Mouse (Mus musculus) testis, postnatal 10 days (tissue): ENCODE measurements around the gene Dapp1.
A peak's percentile ranks its signal among the peaks of the same experiment; 100 is the strongest.
"Not testable (repeated sequence)": the region's sequence is repeated elsewhere in the genome, so short reads cannot be mapped to it uniquely, and the experiment has no call there.

Experiments used
- DNase-seq: peaks from one replicate; pipeline ENCODE4 v3.0.0; 2021; ENCODE audit warnings: low spot score

Dapp1 gene

DNA sequence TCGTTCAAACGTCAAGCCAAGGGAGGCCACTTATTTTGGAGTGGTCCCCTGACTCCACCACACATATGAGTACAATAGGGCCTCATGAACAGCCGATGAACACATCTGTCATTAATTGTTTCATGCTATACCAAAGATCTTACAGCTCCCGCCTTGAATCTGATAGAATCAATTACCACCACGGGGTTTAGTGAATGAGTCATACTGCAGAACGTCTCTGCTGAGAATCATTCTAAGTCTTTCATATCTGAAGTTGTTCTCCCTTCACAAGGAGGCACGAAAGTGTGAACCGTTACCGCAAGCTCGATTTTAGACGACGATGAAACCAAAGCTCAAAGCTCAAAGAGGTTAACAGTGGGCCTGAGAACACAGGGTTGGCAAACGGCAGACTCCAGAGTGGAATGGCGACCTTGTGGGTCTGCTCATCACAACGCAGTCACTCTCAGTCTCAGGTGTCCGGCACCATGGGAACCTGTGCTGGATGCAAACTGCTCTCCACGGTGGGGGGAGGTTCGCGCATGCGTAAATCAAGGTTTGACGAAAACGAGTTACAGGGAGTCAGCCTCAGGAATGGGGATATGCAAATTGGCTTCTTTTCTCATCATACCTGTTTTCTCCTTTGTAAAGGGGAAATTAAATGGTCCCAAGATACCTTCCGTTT lies 27.0 kb downstream of the Dapp1 start:
- DNase-seq: no peak

DNA sequence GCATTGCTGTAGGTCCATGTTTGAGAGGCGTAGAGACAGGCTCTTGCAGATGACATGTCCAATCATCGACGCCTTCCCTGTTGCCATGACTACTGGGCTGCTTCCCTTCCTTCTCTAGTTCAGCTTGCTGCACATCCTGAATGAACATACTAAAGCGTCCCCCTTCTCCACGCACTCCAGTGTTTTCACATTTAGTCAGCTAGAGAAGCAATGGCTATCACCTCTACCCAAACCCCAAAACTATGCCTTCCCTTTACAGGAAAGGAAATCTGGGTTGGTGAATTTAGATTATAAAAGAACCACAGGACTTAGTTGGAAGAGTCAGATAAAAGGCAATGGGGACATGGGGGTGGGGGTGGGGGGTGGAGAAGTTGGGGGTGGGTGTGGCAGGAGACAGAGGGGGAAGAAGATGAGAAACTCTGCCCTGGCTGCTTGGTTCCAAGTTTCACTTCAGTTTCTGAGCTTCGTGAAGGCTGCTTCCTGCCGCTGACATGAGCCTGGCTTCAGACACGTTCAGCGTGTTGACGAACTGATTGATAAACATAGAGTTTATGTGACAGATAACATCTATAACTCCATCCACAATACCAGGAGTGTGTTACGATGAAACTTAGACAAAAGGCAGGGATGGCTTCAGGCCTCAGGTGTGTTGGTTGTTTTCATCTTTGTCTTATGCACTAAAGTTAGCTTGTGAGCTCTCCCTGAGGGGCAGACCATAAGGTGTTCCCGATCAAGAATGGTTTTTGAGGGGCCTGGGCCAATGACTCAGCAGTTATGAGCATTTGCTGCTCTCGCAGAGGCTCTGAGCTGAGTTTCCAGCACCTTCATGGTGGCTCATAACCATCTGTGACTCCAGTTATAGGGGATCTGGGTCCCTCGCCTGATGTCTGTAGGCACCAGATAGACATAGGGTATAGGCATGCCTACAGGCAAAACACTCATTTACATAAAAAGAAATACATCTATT lies 28.1 kb downstream of the Dapp1 start:
- no peak for DNase-seq

DNA sequence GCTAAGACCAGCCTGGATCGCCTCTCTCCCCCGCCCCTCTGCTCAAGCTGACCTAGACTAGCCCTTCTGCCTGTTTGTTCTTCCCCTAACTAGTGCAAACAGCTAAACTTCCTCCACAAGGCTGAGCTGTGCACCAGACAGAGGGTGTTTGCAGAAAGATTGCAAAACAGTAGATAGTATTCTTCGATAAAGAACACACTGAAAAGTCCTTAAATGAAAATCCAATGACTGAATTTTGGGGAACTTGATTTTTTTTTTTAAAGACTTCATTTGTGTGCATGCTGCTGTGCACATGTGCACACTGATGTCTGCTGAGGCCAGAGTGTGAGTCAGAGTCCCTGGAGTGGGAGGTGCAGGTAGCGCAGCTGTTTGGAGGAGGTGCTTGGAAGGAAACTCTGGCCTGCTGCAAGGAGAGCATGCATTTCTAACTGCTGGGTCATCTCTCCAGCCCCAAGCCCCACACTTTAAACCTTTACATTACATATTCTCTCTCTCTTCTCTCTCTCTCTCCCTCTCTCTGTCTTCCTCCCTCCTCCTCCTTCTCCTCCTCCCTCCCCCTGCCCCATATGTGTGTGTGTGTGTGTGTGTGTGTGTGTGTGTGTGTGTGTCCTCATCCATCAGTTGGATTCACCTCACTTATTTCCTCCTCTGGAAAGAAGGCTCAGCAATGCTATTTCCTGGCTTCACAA lies 29.0 kb downstream of the Dapp1 start:
- no peak for DNase-seq

DNA sequence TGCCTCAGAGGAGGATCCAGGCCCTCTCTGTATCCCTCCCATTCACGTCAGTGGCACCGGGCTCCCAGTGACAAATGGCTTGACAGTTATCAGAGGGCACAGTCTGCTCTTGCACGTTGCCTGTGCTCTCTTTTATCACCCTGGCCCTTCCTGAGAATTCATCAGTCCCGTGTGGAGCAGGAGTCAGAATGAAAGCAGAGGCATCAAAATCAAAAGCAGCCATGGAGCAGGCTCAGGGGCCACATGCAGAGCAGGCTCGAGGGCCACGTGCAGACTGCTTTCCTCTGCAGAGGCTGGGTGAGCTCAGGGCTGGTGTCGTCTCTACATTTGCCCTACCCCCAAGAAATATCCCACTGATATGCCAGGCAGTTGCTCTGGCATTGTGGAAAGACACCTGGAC lies 29.5 kb downstream of the Dapp1 start:
- DNase-seq: no peak

DNA sequence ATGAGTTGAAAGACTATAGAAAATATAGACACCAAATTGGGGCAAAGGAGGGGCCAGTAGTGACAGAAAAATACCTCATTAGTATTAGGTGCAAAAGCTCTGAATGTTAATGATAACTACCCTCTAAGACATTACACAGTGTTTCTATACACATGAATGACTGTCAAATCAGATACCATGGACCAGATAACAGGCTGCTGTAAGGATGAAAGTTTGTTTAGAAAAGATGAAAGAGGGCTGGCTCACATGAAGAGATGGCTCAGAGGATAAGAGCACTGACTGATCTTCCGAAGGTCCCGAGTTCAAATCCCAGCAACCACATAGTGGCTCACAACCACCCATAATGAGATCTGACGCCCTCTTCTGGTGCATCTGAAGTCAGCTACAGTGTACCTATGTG lies 30.0 kb downstream of the Dapp1 start:
- not testable (repeated sequence) for DNase-seq

DNA sequence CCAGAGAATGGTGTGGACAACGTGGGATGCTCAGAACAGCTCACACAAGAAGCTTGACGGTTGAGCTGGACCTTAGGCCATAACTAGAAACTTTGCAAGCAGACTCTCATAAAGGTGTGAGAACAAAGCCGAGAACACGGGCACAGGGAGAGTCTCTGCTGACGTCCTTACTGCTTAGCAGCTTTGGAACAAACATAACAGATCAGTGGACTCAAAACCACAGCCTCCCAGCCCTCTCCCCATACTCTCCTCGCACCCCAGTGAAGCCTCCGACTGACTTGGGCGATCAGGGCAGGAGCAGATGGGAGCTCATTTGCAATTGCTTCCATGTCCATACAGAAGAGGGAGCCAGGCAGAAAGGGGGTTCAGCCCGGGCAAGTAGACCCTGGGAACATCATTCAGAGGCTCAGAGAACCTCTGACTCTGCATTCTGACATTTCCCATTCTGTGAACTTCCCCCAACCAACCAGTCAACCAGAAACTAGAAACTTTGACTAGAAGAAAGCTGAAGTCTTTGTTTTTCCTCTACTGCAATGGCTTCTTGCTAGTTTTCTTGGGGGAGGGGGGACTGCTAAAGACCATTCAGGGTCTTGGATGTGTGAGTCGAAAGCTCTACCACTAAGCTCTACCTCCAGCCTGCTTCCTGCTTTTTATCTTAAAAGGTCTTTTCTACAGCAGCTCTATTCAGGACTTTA lies 31.0 kb downstream of the Dapp1 start:
- no peak for DNase-seq

DNA sequence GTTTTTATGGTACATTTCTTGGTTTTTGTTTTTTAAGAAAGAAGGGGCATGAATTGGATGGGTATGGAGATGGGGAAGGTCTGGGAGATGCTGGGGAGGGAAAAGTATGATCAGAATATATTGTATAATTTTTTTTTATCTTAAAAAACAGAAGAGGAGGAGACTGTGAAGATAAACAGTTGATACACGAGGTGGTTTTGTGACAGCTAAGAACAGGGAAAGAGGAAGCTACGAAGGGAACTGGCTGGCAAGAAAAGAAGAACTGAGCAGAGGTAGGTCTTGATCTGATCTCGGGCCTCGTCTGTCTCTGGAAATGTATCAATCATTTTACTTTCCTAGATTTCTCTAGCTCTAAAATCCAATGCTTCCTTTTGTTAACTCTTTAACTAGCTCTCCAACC lies 33.8 kb downstream of the Dapp1 start:
- no peak for DNase-seq

DNA sequence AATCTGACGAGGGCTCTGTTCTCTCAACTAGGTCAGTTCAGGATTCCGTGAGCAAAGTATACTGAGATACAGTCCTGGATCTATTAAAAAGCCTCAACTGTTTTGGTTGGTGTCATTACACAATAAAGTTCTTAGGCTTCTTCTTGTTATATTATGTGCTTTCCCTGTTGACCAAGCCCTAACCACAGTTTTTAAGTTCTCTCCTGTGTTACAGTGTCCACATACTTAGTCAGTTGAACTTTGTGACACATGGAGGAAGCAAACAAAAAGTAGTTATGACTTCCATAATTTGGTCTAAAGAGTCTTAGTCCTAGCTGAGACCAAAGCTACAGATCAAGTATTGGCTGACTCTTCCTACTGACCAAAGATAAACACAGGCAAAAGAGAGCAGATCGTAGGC lies 34.5 kb downstream of the Dapp1 start:
- no peak for DNase-seq

DNA sequence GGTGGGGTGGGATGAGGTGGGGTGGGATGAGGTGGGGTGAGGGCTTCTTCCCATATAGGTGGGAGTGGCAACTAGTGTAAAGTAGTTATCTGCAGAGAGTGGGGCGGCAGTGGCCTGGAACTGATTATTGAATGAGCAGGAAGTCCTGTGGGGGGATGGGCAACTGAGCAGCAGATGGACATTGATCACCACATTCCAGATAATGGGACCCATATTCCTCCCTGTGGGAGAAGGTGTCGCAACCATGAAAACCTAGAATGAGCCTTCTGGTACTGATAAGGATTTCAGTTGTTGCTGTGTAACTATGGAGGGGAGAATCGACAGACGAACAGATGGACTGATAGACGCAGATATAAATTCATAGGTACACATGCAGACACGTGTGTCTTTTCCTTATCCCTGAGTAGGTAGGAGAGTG lies 37.6 kb downstream of the Dapp1 start:
- no peak for DNase-seq

DNA sequence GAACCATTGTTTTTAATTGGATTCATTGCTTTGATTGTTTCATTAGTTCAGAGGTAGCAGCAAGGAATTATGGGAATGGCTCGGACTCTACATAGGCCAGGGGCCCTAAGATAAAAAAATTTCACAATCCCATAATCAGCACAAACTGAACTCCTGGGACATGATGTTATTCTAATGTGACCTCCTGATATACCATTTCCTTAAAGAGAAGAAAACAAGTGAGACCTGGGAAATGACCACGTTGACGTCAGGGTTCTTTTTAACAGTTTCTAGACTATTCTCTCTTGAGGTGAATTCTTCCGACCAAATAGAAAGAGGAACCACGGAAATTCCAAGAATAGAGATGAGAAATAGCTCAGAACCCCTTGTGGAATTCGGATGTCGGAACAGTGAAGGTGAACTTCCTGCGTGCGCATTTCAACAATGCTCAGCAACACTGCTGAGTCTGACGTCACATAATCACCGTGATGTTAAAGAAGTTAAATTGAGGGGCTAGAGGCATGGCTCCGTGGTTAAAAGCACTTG lies 39.2 kb downstream of the Dapp1 start:
- DNase-seq: no peak

DNA sequence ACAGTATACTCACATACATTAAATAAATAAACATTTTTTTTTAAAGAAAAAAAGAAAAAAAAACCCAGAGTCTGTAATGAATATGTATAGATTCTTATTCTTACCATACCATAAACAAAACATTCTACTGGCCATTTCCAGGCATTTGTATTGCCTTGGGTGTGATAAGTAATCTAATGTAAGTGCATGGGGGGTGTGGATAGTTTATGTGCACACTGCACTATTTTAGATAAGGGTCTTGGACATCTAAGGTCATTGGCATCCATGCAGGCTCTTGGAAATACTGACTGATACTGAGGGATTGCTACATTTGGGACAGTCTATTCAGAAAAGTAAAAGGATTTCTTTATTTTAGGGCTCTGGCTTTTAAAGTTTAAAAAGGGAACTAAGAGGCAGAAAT lies 39.8 kb downstream of the Dapp1 start:
- DNase-seq: no peak

DNA sequence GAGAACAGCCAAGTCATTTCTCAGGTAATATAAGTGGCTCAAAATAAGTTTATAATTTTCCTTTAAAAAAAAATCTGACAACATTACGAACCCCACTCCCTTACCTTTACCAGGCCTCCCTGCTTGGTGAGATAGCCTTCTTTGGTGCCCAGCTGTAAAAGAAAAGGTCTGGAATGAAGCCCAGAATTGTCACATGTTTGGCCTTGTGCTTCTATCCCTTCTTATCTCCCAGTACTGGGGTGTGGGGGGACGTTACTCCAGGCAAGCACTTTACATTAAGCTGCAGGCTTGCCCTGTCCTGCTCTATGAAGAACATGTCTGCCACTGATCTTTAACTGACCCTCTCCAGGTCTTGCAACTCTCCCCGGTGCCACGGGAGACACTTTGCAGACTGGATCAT lies 40.6 kb downstream of the Dapp1 start:
- DNase-seq: peak; percentile 54

DNA sequence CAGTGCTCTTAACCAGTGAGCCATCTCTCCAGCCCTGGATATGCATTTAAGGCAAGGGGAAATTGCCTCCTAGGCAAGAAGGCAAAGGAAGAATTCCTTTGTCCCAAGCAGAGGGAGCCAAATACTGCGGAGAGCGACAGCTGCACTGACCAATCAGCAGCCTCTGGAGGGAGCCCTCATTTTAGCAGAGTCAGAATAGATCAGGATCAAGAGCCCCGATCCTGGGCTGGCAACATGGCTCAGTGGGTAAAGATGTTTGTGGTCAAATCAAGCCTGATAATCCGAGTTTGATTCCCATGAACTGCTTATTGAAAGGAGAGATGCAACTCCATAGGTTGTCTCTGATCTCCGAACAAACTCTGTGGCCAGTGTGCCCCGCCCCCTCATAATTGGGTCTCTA lies 42.7 kb downstream of the Dapp1 start:
- DNase-seq: peak; percentile 72

DNA sequence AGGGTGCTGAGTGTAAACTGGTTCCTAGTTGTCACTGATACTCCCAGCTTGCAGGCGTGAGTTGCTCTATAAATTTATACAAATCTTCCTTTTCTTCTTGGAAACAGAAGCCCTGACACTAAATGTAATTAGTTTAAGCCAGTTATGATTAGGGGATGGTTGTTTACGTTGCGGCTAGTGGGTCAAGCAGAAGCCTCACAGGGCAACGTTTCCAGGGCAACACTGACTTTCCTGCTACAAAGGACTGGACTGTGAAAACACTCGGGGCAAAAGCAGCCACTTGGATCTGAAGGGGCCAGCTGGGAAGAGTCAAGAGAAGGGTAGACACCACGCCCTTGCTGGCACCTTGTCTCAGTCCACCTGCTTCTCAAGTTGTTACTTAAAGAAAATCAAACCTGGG lies 44.8 kb downstream of the Dapp1 start:
- DNase-seq: no peak

DNA sequence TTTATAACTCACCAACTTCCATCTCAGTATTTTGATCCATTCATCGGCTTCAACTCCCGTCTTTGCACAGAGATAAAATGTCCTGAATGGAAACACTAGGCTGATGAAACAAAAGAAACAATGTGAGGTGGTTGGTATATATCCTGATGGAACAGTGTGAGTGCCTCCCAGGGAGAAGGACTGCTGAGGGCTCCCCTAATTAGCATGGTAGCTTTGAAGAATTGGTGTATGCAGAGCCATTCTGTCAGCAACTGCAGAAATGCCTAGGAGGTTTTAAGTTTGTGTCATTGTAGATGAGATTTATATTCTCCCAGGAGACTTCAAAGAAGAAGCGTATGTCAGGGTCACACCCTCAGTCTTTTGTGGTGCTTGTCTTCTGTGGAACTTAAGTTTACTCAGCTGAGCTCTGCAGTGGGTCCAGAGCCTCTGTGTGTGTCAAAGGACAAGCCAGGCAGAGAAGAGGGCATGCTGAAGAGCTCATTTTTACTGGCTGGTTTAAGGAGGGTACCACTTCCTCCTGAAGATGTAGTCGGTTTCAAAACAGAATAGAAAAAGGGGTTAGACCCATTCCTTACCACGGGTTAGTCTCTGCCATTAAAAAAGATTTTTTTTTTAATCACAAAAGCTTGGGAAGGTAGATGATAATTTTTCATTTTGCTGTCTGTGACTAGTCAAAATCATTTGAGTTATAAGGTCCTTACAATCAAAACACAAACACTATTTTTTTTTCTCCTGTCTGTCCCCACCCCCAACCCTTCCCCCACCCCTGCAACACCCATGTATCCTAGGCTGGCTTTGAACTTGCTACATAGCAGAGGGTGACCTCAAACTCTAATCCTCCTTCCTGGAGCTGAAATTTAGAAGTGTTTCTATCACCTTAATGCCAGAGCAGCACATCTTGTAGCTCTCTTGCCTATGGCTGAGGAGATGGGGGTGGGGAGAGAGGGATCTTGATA lies 45.5 kb downstream of the Dapp1 start:
- no peak for DNase-seq

DNA sequence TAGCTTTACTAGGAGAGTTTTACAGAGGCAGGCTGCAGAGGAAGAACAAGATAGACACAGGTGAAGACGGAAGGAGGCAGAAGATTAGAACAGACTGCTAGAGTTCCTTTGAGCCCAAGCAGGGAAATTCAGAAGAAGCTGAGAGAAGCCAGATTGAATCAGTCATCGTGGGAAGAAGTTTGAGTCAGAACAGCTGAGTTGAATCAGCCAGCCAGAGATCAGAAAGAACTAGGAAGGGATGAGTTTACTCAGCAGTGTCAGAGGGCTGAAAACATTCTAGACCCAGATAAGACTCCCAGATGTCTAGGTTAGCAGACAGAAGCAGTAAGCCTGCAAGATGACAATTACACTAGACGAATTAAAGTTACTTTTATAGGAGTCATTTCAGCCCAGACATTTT lies 47.4 kb downstream of the Dapp1 start:
- no peak for DNase-seq

DNA sequence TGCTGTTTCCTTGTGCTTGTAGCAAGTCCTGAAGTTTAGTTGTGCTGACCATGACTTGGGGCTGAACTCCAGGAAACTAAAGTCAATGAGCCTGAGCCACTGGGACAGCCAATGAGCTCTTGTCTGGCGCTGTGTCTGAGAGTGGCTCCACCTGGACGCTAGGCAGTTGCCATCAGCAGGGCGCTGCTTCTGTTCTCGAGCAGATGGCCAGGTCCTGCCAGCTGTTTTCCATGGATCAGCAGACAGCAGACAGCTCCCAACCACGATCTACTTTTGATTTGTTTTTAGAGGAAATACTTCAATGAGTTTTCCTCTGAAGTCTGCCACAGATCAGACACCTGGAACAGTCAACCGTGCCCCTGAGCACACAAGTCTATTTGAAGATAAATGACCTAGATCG lies 48.6 kb downstream of the Dapp1 start:
- DNase-seq: no peak

DNA sequence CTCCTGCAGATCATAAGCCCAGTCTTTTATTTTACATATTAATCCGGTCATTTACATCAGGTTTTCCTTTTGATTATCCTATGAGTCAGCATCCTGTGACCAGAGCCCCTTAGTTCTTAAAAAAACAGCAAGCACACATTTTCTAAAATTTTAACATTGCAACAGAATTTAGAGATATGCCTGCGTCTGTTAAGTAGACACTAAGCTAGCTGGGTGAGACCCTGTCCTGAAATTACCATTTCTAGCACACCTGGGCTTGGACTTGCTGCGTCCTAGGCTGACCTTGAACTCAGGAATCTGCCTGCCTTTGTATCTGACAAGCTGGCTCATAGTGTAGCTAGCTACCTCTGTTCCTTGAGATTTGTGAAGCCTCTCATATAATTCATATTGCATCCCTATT lies 51.4 kb downstream of the Dapp1 start:
- DNase-seq: no peak

DNA sequence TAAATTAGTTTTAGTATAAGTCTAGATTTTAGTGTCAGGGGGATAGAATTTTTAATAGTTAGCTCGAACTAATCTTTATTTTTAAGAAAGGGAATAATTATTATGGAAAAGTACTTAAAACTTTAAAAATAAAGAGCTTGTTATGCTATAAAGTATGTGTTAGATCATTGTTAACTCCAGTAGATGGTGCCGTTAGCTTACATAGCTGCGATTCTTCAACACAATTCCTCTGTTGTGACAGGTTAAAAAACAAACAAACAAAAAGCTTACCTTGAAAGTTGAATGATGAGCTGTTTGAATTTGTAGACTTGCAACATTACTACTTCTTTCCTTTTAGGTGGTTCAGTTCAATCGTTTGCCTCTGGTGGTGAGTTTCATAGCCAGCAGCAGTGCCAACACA lies 54.3 kb downstream of the Dapp1 start:
- no peak for DNase-seq

DNA sequence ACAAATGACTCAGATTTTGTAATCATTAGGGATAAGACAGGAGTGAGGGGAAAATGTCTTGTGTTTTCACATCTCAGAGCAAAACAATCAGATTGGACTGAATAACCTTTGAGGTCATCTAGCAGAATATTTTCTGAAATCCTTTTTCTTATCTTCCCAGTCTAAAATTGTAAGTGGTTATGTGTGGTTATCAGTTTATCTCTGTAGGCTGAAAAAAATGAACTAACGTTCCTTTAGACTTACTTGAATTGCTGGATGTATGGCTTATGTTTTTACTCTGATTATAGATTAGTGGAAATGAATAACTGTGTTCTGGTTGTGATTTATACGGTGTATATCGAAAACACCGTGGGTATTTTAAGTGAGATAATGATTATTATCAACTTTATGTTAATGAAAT lies 60.8 kb downstream of the Dapp1 start:
- no peak for DNase-seq

DNA sequence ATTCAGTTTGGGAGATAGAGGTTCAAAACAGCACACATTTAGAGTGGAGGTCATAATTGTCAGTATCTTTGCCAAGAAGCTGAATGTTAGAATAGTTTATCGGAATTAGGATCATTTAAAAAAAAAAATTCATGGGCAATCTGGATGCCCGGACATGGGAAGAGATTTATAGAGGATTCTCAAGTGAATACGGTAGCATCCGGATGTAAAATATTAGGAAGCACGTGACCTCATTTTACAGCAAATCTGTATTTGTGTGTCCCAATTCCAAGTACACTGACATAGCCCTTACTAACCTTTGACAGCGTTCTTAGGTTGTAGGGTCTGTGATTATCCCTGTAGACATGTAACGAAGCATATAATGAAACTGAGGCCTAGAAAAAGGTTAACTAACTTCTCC lies 61.9 kb downstream of the Dapp1 start:
- no peak for DNase-seq
